Mouse (Mus musculus) forebrain, embryonic 11.5 days (tissue): ENCODE results near the gene Syt3. TPM values are rescaled to one million over a fixed set of nuclear protein-coding genes. Genes with fewer than 3 reads are reported as not detected.

Experiments used
- ATAC-seq: fragments of 200-750 bp; cut with Nextera tagmentation; replicated peaks from 2 replicates; pipeline ENCODE4 v1.8.0; 2017; ENCODE audit warnings: moderate TSS enrichment; ENCODE audit not compliant: low FRiP score
- DNase-seq: peaks from one replicate; pipeline ENCODE4 v3.0.0-alpha.2; 2017; ENCODE audit warnings: low spot score
- H3K27ac ChIP-seq: fragments of 300-500 bp; sonication (generic); 2 replicates; pipeline ENCODE4 v1.5.1; 2014; ENCODE audit warnings: low read depth, low read length
- H3K27me3 ChIP-seq: fragments of 300-500 bp; sonication (generic); 2 replicates; pipeline ENCODE4 v1.6.1; 2014; ENCODE audit warnings: mild to moderate bottlenecking, low read length, mixed read lengths; ENCODE audit not compliant: control insufficient read depth, insufficient read depth
- H3K36me3 ChIP-seq: fragments of 300-500 bp; sonication (generic); 2 replicates; pipeline ENCODE4 v1.6.1; 2014; ENCODE audit warnings: mild to moderate bottlenecking, low read length, moderate library complexity, mixed read lengths; ENCODE audit not compliant: control insufficient read depth, insufficient read depth
- H3K4me1 ChIP-seq: fragments of 300-500 bp; sonication (generic); replicated peaks from 2 replicates; pipeline ENCODE4 v1.6.1; 2014; ENCODE audit warnings: low read length, mixed read lengths; ENCODE audit not compliant: control insufficient read depth, insufficient read depth
- H3K4me2 ChIP-seq: fragments of 300-500 bp; sonication (generic); 2 replicates; pipeline ENCODE4 v1.6.1; 2014; ENCODE audit warnings: low read depth, mild to moderate bottlenecking, low read length, moderate library complexity, mixed read lengths; ENCODE audit not compliant: severe bottlenecking
- H3K4me3 ChIP-seq: fragments of 300-500 bp; sonication (generic); 2 replicates; pipeline ENCODE4 v1.5.1; 2014; ENCODE audit warnings: low read depth, low read length
- H3K9ac ChIP-seq: fragments of 300-500 bp; sonication (generic); 2 replicates; pipeline ENCODE4 v1.6.1; 2014; ENCODE audit warnings: low read length
- H3K9me3 ChIP-seq: fragments of 300-500 bp; sonication (generic); 2 replicates; pipeline ENCODE4 v1.6.1; 2016; ENCODE audit warnings: low read length, mixed read lengths; ENCODE audit not compliant: control insufficient read depth
- WGBS: fragments of 180-500 bp; shearing (Covaris S2); extraction: QIAGEN DNeasy Blood & Tissue Kit; methylation state at CpG from one replicate; pipeline ENCODE4 v1.1.7; 2014; 5-methylcytosine and 5-hydroxymethylcytosine counted together
- polyA plus RNA-seq: library from polyadenylated mRNA; unstranded; fragments of >200 nt; fragmentation: Nextera tagmentation; extraction: Ambion mirVana; gene quantifications from 2 replicates; pipeline ENCODE4 v1.2.1, GENCODE M21; 2014

The Syt3 gene
- polyA plus RNA-seq, 1 experiment from 2014 or later, result 4.0 TPM

DNA sequence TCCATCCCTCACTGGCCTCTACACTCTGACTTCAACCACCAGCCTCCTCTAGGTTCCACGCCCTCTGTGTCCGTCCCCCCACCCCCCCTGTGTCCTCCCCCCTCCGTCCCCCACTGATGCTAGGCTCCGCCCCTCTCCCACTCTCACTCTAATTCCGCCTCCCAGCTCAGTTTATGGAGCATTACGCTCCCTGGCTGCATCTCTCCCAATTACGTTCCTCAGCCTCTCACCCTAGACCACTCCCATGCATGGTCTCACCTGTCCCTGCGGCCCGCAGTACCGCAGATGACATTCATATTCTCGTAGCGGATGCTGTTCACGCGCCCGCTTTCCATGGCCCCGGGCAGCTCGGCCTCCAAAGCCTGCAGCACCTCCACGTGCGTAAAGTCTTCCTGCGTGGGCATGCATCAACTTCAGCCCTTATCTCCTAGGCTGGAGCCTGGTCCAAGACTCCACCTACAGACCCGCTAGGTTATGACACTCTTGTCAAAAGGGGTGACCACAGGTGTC lies 23.1 kb upstream of the Syt3 start:
- H3K9ac ChIP-seq, result no peak overlapping the region; the same call in 1 of the 2 replicates
- WGBS, result 9% methylated on average over 21 of the region's 21 CpGs
- H3K9me3 ChIP-seq, result no peaks in the 10 kb centered on the region
- peak overlapping the region; percentile 44 for H3K4me3 ChIP-seq
- ATAC-seq, result peak; percentile 17; the same call in 1 of the 2 replicates
- peak overlapping the region; percentile 93; the same call in 1 of the 2 replicates for H3K4me2 ChIP-seq
- H3K36me3 ChIP-seq, result no peaks in the 10 kb centered on the region
- H3K27ac ChIP-seq, result no peak overlapping the region
- peaks cover 21% of the 10 kb centered on the region for H3K27me3 ChIP-seq
- DNase-seq, result no peak
- H3K4me1 ChIP-seq, result peaks cover 26% of the 10 kb centered on the region

DNA sequence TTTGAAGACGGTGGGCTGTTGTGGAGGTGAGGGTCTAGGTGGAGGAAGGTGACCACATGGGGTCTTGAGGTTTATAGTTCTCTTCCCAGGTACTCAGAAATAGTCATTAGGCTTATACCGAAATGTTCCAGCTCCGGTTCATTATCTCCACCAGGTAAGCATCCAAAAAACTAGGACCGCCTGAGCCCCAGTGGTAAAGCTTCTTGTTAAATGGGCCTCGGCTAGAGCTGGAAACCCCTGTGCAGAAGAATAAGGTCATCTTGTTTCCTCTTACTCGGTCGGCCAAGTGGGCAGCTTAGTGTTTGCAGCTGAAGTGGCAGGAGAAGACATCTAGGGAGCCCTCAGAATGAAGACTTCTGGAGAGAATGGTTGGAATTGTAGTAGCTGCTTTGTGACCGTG lies 11.2 kb upstream of the Syt3 start:
- WGBS, result 91% methylated on average over 8 of the region's 8 CpGs
- Histone ChIP-seq H3K36me3 (no peaks in the 10 kb centered on the region), H3K9me3 (no peaks in the 10 kb centered on the region), H3K4me3 (no peak overlapping the region), H3K4me1 (peaks cover 8% of the 10 kb centered on the region), H3K27me3 (no peaks in the 10 kb centered on the region), H3K4me2 (no peak overlapping the region), H3K27ac (no peak overlapping the region), H3K9ac (no peak overlapping the region)
- DNase-seq (no peak), ATAC-seq (no peak)

DNA sequence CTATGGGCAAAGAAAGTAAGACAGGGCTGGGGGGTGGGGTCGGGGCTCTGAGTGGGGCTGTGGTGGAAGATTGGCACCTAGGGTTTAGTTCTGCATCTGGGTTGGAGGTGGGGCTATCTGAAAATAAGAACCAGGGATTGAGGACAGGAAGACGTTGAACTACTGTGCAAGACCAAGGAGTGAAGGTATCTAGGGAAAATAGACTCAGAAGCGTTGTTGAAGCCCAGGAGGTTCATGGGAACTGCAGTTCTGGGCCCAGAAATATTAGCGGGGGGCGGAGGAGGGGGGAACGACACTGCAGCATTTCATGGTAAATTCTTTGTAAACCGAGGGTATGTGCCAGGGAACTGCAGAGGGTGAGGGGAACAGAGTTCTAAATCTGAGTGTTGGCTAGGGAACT lies 10.4 kb upstream of the Syt3 start:
- peak overlapping the region; percentile 56 for H3K4me2 ChIP-seq
- H3K27me3 ChIP-seq, result no peaks in the 10 kb centered on the region
- DNase-seq (no peak), ATAC-seq (peak; percentile 8; the same call in 1 of the 2 replicates)
- H3K9ac ChIP-seq, result peak overlapping the region; percentile 45
- no peaks in the 10 kb centered on the region for H3K36me3 ChIP-seq
- 10% methylated on average over 7 of the region's 7 CpGs for WGBS
- peaks cover 8% of the 10 kb centered on the region for H3K4me1 ChIP-seq
- H3K27ac ChIP-seq, result no peak overlapping the region
- H3K9me3 ChIP-seq, result no peaks in the 10 kb centered on the region
- H3K4me3 ChIP-seq, result peak overlapping the region; percentile 42

DNA sequence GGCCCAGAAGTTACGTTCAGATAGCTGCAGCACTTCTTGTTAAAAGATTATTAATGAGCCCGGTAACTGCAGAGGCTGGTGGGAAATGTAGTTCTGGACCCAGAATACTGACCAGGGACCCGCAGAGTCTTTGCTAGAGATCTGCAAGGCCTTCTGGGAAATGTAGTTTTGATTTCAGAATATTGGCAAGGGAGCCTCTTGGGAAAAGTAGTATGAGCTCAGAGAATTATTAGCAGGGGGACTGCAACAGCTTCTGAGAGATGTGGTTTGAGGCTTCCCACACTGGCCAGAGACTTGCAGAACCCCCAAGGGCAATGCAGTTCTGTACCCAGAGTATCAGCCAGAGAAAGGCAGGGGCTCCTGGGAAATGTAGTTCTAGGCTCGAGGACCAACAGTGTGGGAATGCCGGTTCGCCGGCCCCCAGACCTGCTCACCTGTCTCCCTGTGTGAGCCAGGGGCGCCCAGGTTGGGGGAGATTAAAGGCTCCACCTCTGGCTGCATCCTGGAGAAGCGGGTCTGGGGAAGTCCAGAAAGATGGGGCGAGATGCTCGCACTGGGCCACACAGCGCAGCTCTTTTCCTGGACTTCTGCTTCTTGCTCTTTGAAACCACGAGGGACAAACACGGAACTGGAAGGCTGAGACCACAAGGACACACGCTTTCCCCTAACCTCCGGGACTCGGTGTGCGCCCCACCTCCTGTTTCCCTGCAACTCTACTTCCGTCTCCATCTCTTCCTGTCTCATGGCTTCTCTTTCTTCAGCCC lies 9.8 kb upstream of the Syt3 start:
- ATAC-seq (peak; percentile 85), DNase-seq (peak; percentile 80)
- peak overlapping the region; percentile 42 for H3K4me3 ChIP-seq
- no peaks in the 10 kb centered on the region for H3K27me3 ChIP-seq
- H3K36me3 ChIP-seq, result no peaks in the 10 kb centered on the region
- peak overlapping the region; percentile 56 for H3K4me2 ChIP-seq
- 0% methylated on average over 19 of the region's 19 CpGs for WGBS
- peak overlapping the region; percentile 45 for H3K9ac ChIP-seq
- H3K27ac ChIP-seq, result peak overlapping the region; percentile 62
- no peaks in the 10 kb centered on the region for H3K9me3 ChIP-seq
- peaks cover 8% of the 10 kb centered on the region for H3K4me1 ChIP-seq

DNA sequence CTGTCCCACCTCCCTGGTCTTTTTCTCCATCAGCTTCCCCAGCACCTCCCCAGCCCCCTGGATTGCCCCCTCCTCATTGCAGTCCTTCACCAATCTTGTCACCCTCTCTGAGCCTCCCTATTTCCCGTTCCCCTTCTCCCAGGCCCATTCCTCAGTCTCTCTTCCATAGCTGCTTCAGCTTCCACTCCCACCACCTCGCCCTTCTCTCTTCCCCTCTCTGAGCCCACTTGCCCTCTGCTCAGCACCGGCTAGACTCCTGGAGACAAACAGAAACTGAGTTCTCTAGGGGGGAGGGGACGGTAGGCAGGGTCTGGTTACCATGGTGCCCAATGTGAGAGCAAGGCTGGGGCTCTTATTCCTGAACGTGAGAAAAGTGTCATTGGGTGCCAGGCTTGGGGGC lies 9.1 kb upstream of the Syt3 start:
- no peaks in the 10 kb centered on the region for H3K27me3 ChIP-seq
- peak overlapping the region; percentile 43 for H3K9ac ChIP-seq
- peak overlapping the region; percentile 56 for H3K4me2 ChIP-seq
- ATAC-seq (peak; percentile 58), DNase-seq (peak; percentile 70)
- H3K4me3 ChIP-seq, result peak overlapping the region; percentile 42
- no peaks in the 10 kb centered on the region for H3K9me3 ChIP-seq
- peak overlapping the region; percentile 62 for H3K27ac ChIP-seq
- 2% methylated on average over 5 of the region's 5 CpGs for WGBS
- no peaks in the 10 kb centered on the region for H3K36me3 ChIP-seq
- H3K4me1 ChIP-seq, result peaks cover 8% of the 10 kb centered on the region

DNA sequence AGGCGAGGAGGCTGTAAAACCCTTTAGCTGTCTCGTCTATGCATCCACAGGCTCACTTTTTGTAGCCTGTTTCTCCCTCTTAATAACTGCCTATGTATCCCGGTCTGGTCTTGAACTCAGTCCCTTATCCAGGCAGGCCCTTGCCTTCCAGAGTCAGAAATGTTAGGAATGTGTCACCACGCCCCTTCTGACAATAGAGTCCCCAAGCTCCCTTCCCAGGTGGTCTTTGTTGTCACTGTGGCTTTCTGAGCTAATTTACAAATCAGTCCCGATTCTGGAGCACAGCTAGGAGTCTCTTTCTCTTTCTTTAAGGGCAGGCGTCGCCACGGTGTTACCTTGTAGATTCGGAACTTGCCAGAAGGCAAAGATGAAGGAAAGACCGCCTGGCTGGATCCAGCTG lies 8.7 kb upstream of the Syt3 start:
- Histone ChIP-seq H3K4me2 (peak overlapping the region; percentile 56), H3K4me3 (no peak overlapping the region; the same call in 1 of the 2 replicates), H3K9ac (peak overlapping the region; percentile 43), H3K27ac (peak overlapping the region; percentile 62), H3K36me3 (no peaks in the 10 kb centered on the region), H3K9me3 (no peaks in the 10 kb centered on the region), H3K4me1 (peaks cover 8% of the 10 kb centered on the region), H3K27me3 (no peaks in the 10 kb centered on the region)
- DNase-seq (no peak), ATAC-seq (no peak)
- WGBS, result 3% methylated on average over 10 of the region's 10 CpGs

DNA sequence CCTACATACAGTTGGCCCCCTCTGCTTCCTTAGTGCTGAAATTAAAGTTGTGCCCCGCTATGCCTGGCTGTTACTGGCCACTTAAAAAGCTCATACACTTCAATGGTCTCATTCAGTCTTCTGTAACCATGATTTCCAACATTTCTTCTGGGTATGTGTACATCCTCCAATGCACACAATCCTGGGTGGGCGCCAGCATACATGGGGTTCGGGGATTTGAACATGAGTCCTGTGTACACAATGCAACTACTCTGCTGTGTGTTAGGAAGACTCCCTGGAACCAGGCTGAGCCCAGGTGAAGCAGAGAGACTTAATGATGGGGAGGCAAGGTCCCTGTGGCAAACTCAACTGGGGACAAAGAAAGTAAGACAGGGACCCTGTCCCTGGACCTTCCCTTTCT lies 8.1 kb upstream of the Syt3 start:
- H3K4me2 ChIP-seq, result no peak overlapping the region
- no peak for ATAC-seq
- H3K9ac ChIP-seq, result no peak overlapping the region
- H3K27me3 ChIP-seq, result no peaks in the 10 kb centered on the region
- H3K4me3 ChIP-seq, result no peak overlapping the region
- H3K27ac ChIP-seq, result no peak overlapping the region
- DNase-seq, result no peak
- H3K9me3 ChIP-seq, result no peaks in the 10 kb centered on the region
- peaks cover 8% of the 10 kb centered on the region for H3K4me1 ChIP-seq
- no peaks in the 10 kb centered on the region for H3K36me3 ChIP-seq
- 59% methylated on average over 3 of the region's 3 CpGs for WGBS

DNA sequence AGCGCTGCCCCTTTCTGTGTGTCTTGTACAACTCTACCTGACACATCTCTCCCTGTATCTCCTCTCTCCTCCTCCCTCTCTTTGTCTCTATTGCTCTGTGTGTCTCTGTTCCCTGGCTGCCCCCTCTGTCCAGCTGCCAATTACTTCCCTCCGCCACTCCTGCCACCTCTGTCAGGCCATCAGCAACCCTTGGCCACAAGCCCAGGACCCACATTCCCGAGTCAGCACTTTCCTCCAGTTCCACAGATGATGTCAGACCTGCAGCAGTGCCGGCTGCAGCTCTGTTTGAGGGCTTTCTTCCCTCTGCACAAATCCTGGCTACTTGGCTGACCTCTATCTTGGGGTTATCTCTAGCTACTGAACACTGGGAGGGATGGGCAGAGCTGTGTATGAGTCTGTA lies 5.6 kb upstream of the Syt3 start:
- no peaks in the 10 kb centered on the region for H3K36me3 ChIP-seq
- WGBS, result 69% methylated on average over 4 of the region's 4 CpGs
- no peak for DNase-seq

More for the DNA sequence above, 5.6 kb upstream of the Syt3 start:
- peaks cover 8% of the 10 kb centered on the region for H3K4me1 ChIP-seq
- H3K9ac ChIP-seq, result no peak overlapping the region
- H3K4me2 ChIP-seq, result no peak overlapping the region
- no peak for ATAC-seq
- no peak overlapping the region for H3K27ac ChIP-seq
- H3K9me3 ChIP-seq, result no peaks in the 10 kb centered on the region
- no peaks in the 10 kb centered on the region for H3K27me3 ChIP-seq
- H3K4me3 ChIP-seq, result no peak overlapping the region
